Mouse (Mus musculus) stomach, embryonic 15.5 days (tissue): ENCODE measurements around the gene Srpk2. TPM values are rescaled to one million over a fixed set of nuclear protein-coding genes. Genes with fewer than 3 reads are reported as not detected.
"Not testable (repeated sequence)": the region's sequence is repeated elsewhere in the genome, so short reads cannot be mapped to it uniquely, and the experiment has no call there.

Experiments used
- ATAC-seq: fragments of 200-750 bp; cut with Nextera tagmentation; 2 replicates; pipeline ENCODE4 v1.8.0; 2017; ENCODE audit warnings: low read depth, moderate number of reproducible peaks, moderate TSS enrichment; ENCODE audit not compliant: insufficient read depth, low FRiP score
- H3K27ac ChIP-seq: fragments of 300-500 bp; sonication (generic); 2 replicates; pipeline ENCODE4 v1.5.1; 2015; ENCODE audit warnings: mild to moderate bottlenecking, inconsistent platforms
- H3K27me3 ChIP-seq: fragments of 300-500 bp; sonication (generic); replicated peaks from 2 replicates; pipeline ENCODE4 v1.6.1; 2015; ENCODE audit warnings: inconsistent platforms
- H3K36me3 ChIP-seq: fragments of 300-500 bp; sonication (generic); 2 replicates; pipeline ENCODE4 v1.6.1; 2015; ENCODE audit warnings: inconsistent platforms
- H3K4me1 ChIP-seq: fragments of 300-500 bp; sonication (generic); 2 replicates; pipeline ENCODE4 v1.6.1; 2015; ENCODE audit warnings: inconsistent platforms
- H3K4me2 ChIP-seq: fragments of 300-500 bp; sonication (generic); 2 replicates; pipeline ENCODE4 v1.6.1; 2015; ENCODE audit warnings: mild to moderate bottlenecking, inconsistent platforms
- H3K4me3 ChIP-seq: fragments of 300-500 bp; sonication (generic); replicated peaks from 2 replicates; pipeline ENCODE4 v1.5.1; 2015; ENCODE audit warnings: inconsistent platforms
- H3K9ac ChIP-seq: fragments of 300-500 bp; sonication (generic); 2 replicates; pipeline ENCODE4 v1.6.1; 2015; ENCODE audit warnings: inconsistent platforms
- H3K9me3 ChIP-seq: fragments of 300-500 bp; sonication (generic); 2 replicates; pipeline ENCODE4 v1.6.1; 2016; ENCODE audit warnings: inconsistent platforms
- WGBS: fragments of 180-500 bp; shearing (Covaris S2); methylation state at CpG from one replicate; pipeline ENCODE4 v1.1.7; 2015; 5-methylcytosine and 5-hydroxymethylcytosine counted together
- polyA plus RNA-seq: library from polyadenylated mRNA; unstranded; fragments of >200 nt; fragmentation: Nextera tagmentation; extraction: Ambion mirVana; gene quantifications from 2 replicates; pipeline ENCODE4 v1.2.1, GENCODE M21; 2015

Gene Srpk2
- polyA plus RNA-seq, 1 experiment from 2014 or later: 40.3 TPM

- no peak for ATAC-seq
- 54% methylated on average over 3 of the region's 3 CpGs for WGBS
- H3K4me1 ChIP-seq: peaks cover 7% of the 10 kb centered on the region
- no peaks in the 10 kb centered on the region for H3K9me3 ChIP-seq
- no peaks in the 10 kb centered on the region for H3K27me3 ChIP-seq
- H3K4me2 ChIP-seq: no peak overlapping the region
- no peak overlapping the region for H3K9ac ChIP-seq
- H3K36me3 ChIP-seq: no peaks in the 10 kb centered on the region
- no peak overlapping the region for H3K27ac ChIP-seq
- no peak overlapping the region for H3K4me3 ChIP-seq
Observed at GRCm38 (mm10) chr5:23599171-23599570, 85.2 kb downstream of the Srpk2 start.

GRCm38 (mm10) chr5:23598491-23598890, 85.9 kb downstream of the Srpk2 start:
- Histone ChIP-seq H3K27me3 (no peaks in the 10 kb centered on the region), H3K4me2 (no peak overlapping the region), H3K27ac (no peak overlapping the region), H3K4me1 (peaks cover 7% of the 10 kb centered on the region), H3K9me3 (no peaks in the 10 kb centered on the region), H3K4me3 (no peak overlapping the region), H3K9ac (no peak overlapping the region), H3K36me3 (no peaks in the 10 kb centered on the region)
- no peak for ATAC-seq
- 63% methylated on average over 12 of the region's 12 CpGs for WGBS

- Histone ChIP-seq H3K4me3 (no peak overlapping the region), H3K4me2 (no peak overlapping the region), H3K36me3 (no peaks in the 10 kb centered on the region), H3K4me1 (peaks cover 7% of the 10 kb centered on the region), H3K27me3 (no peaks in the 10 kb centered on the region), H3K9ac (no peak overlapping the region), H3K9me3 (no peaks in the 10 kb centered on the region), H3K27ac (no peak overlapping the region)
- no peak; the same call in 1 of the 2 replicates for ATAC-seq
- 36% methylated on average over 1 of the region's 1 CpGs for WGBS
Observed at GRCm38 (mm10) chr5:23597999-23598398, 86.4 kb downstream of the Srpk2 start.

GRCm38 (mm10) chr5:23597260-23597864, 87.1 kb downstream of the Srpk2 start:
- Histone ChIP-seq H3K9ac (no peak overlapping the region), H3K36me3 (no peaks in the 10 kb centered on the region), H3K4me3 (no peak overlapping the region), H3K27ac (no peak overlapping the region), H3K4me2 (no peak overlapping the region), H3K4me1 (peaks cover 7% of the 10 kb centered on the region), H3K27me3 (no peaks in the 10 kb centered on the region), H3K9me3 (no peaks in the 10 kb centered on the region)
- ATAC-seq: no peak
- WGBS: 72% methylated on average over 8 of the region's 8 CpGs

- no peak overlapping the region for H3K4me3 ChIP-seq
- H3K27ac ChIP-seq: no peak overlapping the region
- H3K36me3 ChIP-seq: no peaks in the 10 kb centered on the region
- no peaks in the 10 kb centered on the region for H3K27me3 ChIP-seq
- H3K4me1 ChIP-seq: peaks cover 7% of the 10 kb centered on the region
- no peak overlapping the region for H3K4me2 ChIP-seq
- no peak for ATAC-seq
- WGBS: 77% methylated on average over 5 of the region's 5 CpGs
- H3K9me3 ChIP-seq: no peaks in the 10 kb centered on the region
- H3K9ac ChIP-seq: no peak overlapping the region
Observed at GRCm38 (mm10) chr5:23596326-23596965, 88.0 kb downstream of the Srpk2 start.

- not testable (repeated sequence) for ATAC-seq, H3K27ac ChIP-seq, H3K27me3 ChIP-seq, H3K4me2 ChIP-seq, H3K4me1 ChIP-seq, H3K36me3 ChIP-seq, H3K9me3 ChIP-seq, H3K4me3 ChIP-seq, H3K9ac ChIP-seq
- WGBS: 83% methylated on average over 5 of the region's 5 CpGs
Observed at GRCm38 (mm10) chr5:23590298-23590697, 94.1 kb downstream of the Srpk2 start.

- Histone ChIP-seq H3K4me1 (no peaks in the 10 kb centered on the region), H3K4me2 (no peak overlapping the region)
- no peak for ATAC-seq
Observed at GRCm38 (mm10) chr5:23587614-23588013, 96.8 kb downstream of the Srpk2 start.

GRCm38 (mm10) chr5:23586531-23587453, 97.6 kb downstream of the Srpk2 start:
- Histone ChIP-seq H3K9me3 (no peaks in the 10 kb centered on the region), H3K36me3 (no peaks in the 10 kb centered on the region), H3K4me1 (no peaks in the 10 kb centered on the region), H3K27ac (no peak overlapping the region), H3K4me2 (no peak overlapping the region), H3K4me3 (no peak overlapping the region), H3K27me3 (no peaks in the 10 kb centered on the region), H3K9ac (no peak overlapping the region)
- ATAC-seq: no peak
- WGBS: 77% methylated on average over 13 of the region's 13 CpGs

More at GRCm38 (mm10) chr5:23587614-23588013, 96.8 kb downstream of the Srpk2 start:
- H3K4me3 ChIP-seq: no peak overlapping the region
- no peaks in the 10 kb centered on the region for H3K27me3 ChIP-seq
- H3K36me3 ChIP-seq: no peaks in the 10 kb centered on the region
- H3K9me3 ChIP-seq: no peaks in the 10 kb centered on the region
- no peak overlapping the region for H3K27ac ChIP-seq
- 78% methylated on average over 2 of the region's 2 CpGs for WGBS
- H3K9ac ChIP-seq: no peak overlapping the region

GRCm38 (mm10) chr5:23581484-23582060, 102.8 kb downstream of the Srpk2 start:
- no peaks in the 10 kb centered on the region for H3K9me3 ChIP-seq
- no peak overlapping the region for H3K4me3 ChIP-seq
- peak; percentile 71 for ATAC-seq
- no peaks in the 10 kb centered on the region for H3K36me3 ChIP-seq
- no peak overlapping the region for H3K9ac ChIP-seq
- peaks cover 5% of the 10 kb centered on the region; the same call in 1 of the 2 replicates for H3K4me1 ChIP-seq
- no peak overlapping the region for H3K27ac ChIP-seq
- H3K4me2 ChIP-seq: no peak overlapping the region
- no peaks in the 10 kb centered on the region for H3K27me3 ChIP-seq
- WGBS: 60% methylated on average over 2 of the region's 2 CpGs

GRCm38 (mm10) chr5:23579120-23579880, 105.1 kb downstream of the Srpk2 start:
- no peak overlapping the region for H3K4me3 ChIP-seq
- H3K27ac ChIP-seq: no peak overlapping the region
- H3K9me3 ChIP-seq: no peaks in the 10 kb centered on the region
- no peak overlapping the region for H3K9ac ChIP-seq
- no peaks in the 10 kb centered on the region for H3K27me3 ChIP-seq
- no peak for ATAC-seq
- peaks cover 5% of the 10 kb centered on the region; the same call in 1 of the 2 replicates for H3K4me1 ChIP-seq
- H3K36me3 ChIP-seq: no peaks in the 10 kb centered on the region
- WGBS: 88% methylated on average over 3 of the region's 3 CpGs
- no peak overlapping the region for H3K4me2 ChIP-seq

GRCm38 (mm10) chr5:23578322-23578957, 106.0 kb downstream of the Srpk2 start:
- no peak for ATAC-seq
- 79% methylated on average over 4 of the region's 4 CpGs for WGBS
- Histone ChIP-seq H3K4me2 (no peak overlapping the region), H3K4me1 (peaks cover 5% of the 10 kb centered on the region; the same call in 1 of the 2 replicates), H3K27me3 (no peaks in the 10 kb centered on the region), H3K36me3 (no peaks in the 10 kb centered on the region), H3K4me3 (no peak overlapping the region), H3K9ac (no peak overlapping the region), H3K27ac (no peak overlapping the region), H3K9me3 (no peaks in the 10 kb centered on the region)
